Mouse (Mus musculus) CH12.LX (cell line): ENCODE measurements around the gene Ddx46. TPM values are rescaled to one million over a fixed set of nuclear protein-coding genes. Genes with fewer than 3 reads are reported as not detected.

Source experiments
- DNase-seq: peaks from one replicate; pipeline ENCODE4 v3.0.0-alpha.2; 2013; ENCODE audit errors: extremely low read depth
- H3K27ac ChIP-seq: 2 replicates; pipeline ENCODE4 v1.5.1; 2012; ENCODE audit warnings: low read depth, mild to moderate bottlenecking, control low read depth, moderate library complexity; ENCODE audit not compliant: insufficient read depth
- H3K27me3 ChIP-seq: replicated peaks from 2 replicates; pipeline ENCODE3; 2012; ENCODE audit warnings: inconsistent platforms
- H3K36me3 ChIP-seq, 2 experiments: replicated peaks in 1 of 2; 2 replicates each; pipeline versions ENCODE3 to v1.6.1; 2012; ENCODE audit warnings: inconsistent platforms in 1 of 2, low read length in 1 of 2, mild to moderate bottlenecking in 1 of 2, mixed read lengths in 1 of 2, moderate library complexity in 1 of 2; ENCODE audit not compliant: control insufficient read depth in 1 of 2, insufficient read depth in 1 of 2
- H3K4me1 ChIP-seq, 2 experiments: 2 replicates each; pipeline ENCODE4 v1.6.1; 2012; ENCODE audit warnings: inconsistent platforms in 1 of 2, moderate library complexity in 1 of 2; ENCODE audit not compliant: insufficient read depth in 2 of 2, control insufficient read depth in 1 of 2
- H3K4me2 ChIP-seq: 2 replicates; pipeline ENCODE4 v1.6.1; 2012; ENCODE audit warnings: low read depth, mild to moderate bottlenecking, control low read depth; ENCODE audit not compliant: poor library complexity, insufficient read depth, severe bottlenecking
- H3K4me3 ChIP-seq, 3 experiments: fragments of 150-350 bp in 1 of 3; sonication (generic) in 1 of 3; replicated peaks in 1 of 3; 2 replicates each; pipeline versions ENCODE3 to v1.5.1; 2011 to 2012; ENCODE audit warnings: low read depth in 2 of 3, low read length in 2 of 3, mild to moderate bottlenecking in 2 of 3, moderate library complexity in 2 of 3, control low read depth in 1 of 3, improper control_type of control experiment in 1 of 3, inconsistent platforms in 1 of 3, mixed read lengths in 1 of 3; ENCODE audit not compliant: poor library complexity in 1 of 3
- H3K79me2 ChIP-seq: replicated peaks from 2 replicates; pipeline ENCODE4 v1.6.1; 2012; ENCODE audit warnings: mild to moderate bottlenecking, moderate library complexity; ENCODE audit not compliant: control insufficient read depth, poor library complexity, insufficient read depth, severe bottlenecking; ENCODE audit errors: extremely low read depth
- H3K9ac ChIP-seq: 2 replicates; pipeline ENCODE4 v1.6.1; 2012; ENCODE audit warnings: low read depth, mild to moderate bottlenecking, control low read depth, moderate library complexity; ENCODE audit not compliant: insufficient read depth
- H3K9me3 ChIP-seq: replicated peaks from 2 replicates; pipeline ENCODE3; 2012; ENCODE audit warnings: low read length, inconsistent platforms, mixed read lengths
- BHLHE40 ChIP-seq: IDR thresholded peaks from 2 replicates; pipeline ENCODE4 v1.6.1; 2011; ENCODE audit warnings: mild to moderate bottlenecking, low read depth, low read length, improper control_type of control experiment
- CHD1 ChIP-seq: IDR thresholded peaks from 2 replicates; pipeline ENCODE4 v1.6.1; 2012; ENCODE audit warnings: low read depth, low read length, improper control_type of control experiment, inconsistent platforms
- CTCF ChIP-seq, 2 experiments: IDR thresholded peaks in 1 of 2; conservative IDR thresholded peaks in 1 of 2; 2 replicates each; pipeline ENCODE4 v1.5.1; 2011 to 2012; ENCODE audit warnings: low read depth in 2 of 2, low read length in 2 of 2, improper control_type of control experiment in 1 of 2, inconsistent platforms in 1 of 2, mild to moderate bottlenecking in 1 of 2, moderate library complexity in 1 of 2
- EP300 ChIP-seq: IDR thresholded peaks from 2 replicates; pipeline ENCODE4 v1.6.1; 2011; ENCODE audit warnings: low read length, improper control_type of control experiment
- ETS1 ChIP-seq: conservative IDR thresholded peaks from 2 replicates; pipeline ENCODE4 v1.6.1; 2012; ENCODE audit warnings: low read depth, mild to moderate bottlenecking, inconsistent platforms, low read length, improper control_type of control experiment, moderate library complexity
- GABPA ChIP-seq: IDR thresholded peaks from 2 replicates; pipeline ENCODE4 v1.6.1; 2012; ENCODE audit warnings: low read depth, low read length, improper control_type of control experiment, inconsistent platforms; ENCODE audit not compliant: insufficient replicate concordance
- IRF4 ChIP-seq: IDR thresholded peaks from 2 replicates; pipeline ENCODE4 v1.6.1; 2014; ENCODE audit warnings: low read depth, mild to moderate bottlenecking, inconsistent platforms, low read length, improper control_type of control experiment
- JUND ChIP-seq: conservative IDR thresholded peaks from 2 replicates; pipeline ENCODE4 v1.6.1; 2011; ENCODE audit warnings: low read depth, low read length, improper control_type of control experiment
- MAFK ChIP-seq: IDR thresholded peaks from 2 replicates; pipeline ENCODE4 v1.6.1; 2011; ENCODE audit warnings: low read length, improper control_type of control experiment; ENCODE audit not compliant: insufficient replicate concordance
- MAX ChIP-seq: IDR thresholded peaks from 2 replicates; pipeline ENCODE4 v1.6.1; 2011; ENCODE audit warnings: low read length, improper control_type of control experiment
- MAZ ChIP-seq: IDR thresholded peaks from 2 replicates; pipeline ENCODE4 v1.6.1; 2012; ENCODE audit warnings: low read depth, mild to moderate bottlenecking, inconsistent platforms, low read length, improper control_type of control experiment, moderate library complexity
- MEF2A ChIP-seq: IDR thresholded peaks from 2 replicates; pipeline ENCODE4 v1.6.1; 2014; ENCODE audit warnings: low read depth, mild to moderate bottlenecking, inconsistent platforms, low read length, improper control_type of control experiment, borderline replicate concordance
- MXI1 ChIP-seq: IDR thresholded peaks from 2 replicates; pipeline ENCODE4 v1.6.1; 2011; ENCODE audit warnings: mild to moderate bottlenecking, low read depth, low read length, improper control_type of control experiment
- MYC ChIP-seq: IDR thresholded peaks from 2 replicates; pipeline ENCODE4 v1.6.1; 2011; ENCODE audit warnings: low read depth, mild to moderate bottlenecking, improper control_type of control experiment, low read length
- NRF1 ChIP-seq: IDR thresholded peaks from 2 replicates; pipeline ENCODE4 v1.6.1; 2014; ENCODE audit warnings: low read depth, mild to moderate bottlenecking, inconsistent platforms, low read length, improper control_type of control experiment, moderate library complexity
- POLR2A ChIP-seq: IDR thresholded peaks from 2 replicates; pipeline ENCODE4 v1.6.1; 2011; ENCODE audit warnings: low read depth, mild to moderate bottlenecking, improper control_type of control experiment, low read length
- POLR2AphosphoS2 ChIP-seq: IDR thresholded peaks from 2 replicates; pipeline ENCODE4 v1.6.1; 2011; ENCODE audit warnings: low read depth, low read length, improper control_type of control experiment
- RAD21 ChIP-seq: IDR thresholded peaks from 2 replicates; pipeline ENCODE4 v1.6.1; 2011; ENCODE audit warnings: low read depth, mild to moderate bottlenecking, low read length, improper control_type of control experiment, moderate library complexity
- RCOR1 ChIP-seq: conservative IDR thresholded peaks from 2 replicates; pipeline ENCODE4 v1.6.1; 2012; ENCODE audit warnings: low read depth, mild to moderate bottlenecking, inconsistent platforms, low read length, improper control_type of control experiment
- SIN3A ChIP-seq: IDR thresholded peaks from 2 replicates; pipeline ENCODE4 v1.6.1; 2012; ENCODE audit warnings: low read length, improper control_type of control experiment, inconsistent platforms
- SMC3 ChIP-seq: IDR thresholded peaks from 2 replicates; pipeline ENCODE4 v1.6.1; 2011; ENCODE audit warnings: low read depth, low read length, improper control_type of control experiment
- TBP ChIP-seq: conservative IDR thresholded peaks from 2 replicates; pipeline ENCODE4 v1.6.1; 2011; ENCODE audit warnings: low read depth, low read length, improper control_type of control experiment
- TCF12 ChIP-seq: IDR thresholded peaks from 2 replicates; pipeline ENCODE4 v1.6.1; 2014; ENCODE audit warnings: low read depth, mild to moderate bottlenecking, inconsistent platforms, low read length, improper control_type of control experiment
- UBTF ChIP-seq: IDR thresholded peaks from 2 replicates; pipeline ENCODE4 v1.6.1; 2012; ENCODE audit warnings: low read depth, mild to moderate bottlenecking, inconsistent platforms, low read length, improper control_type of control experiment, moderate library complexity
- USF1 ChIP-seq: IDR thresholded peaks from 2 replicates; pipeline ENCODE4 v1.6.1; 2014; ENCODE audit warnings: low read depth, mild to moderate bottlenecking, inconsistent platforms, low read length, improper control_type of control experiment
- USF2 ChIP-seq: conservative IDR thresholded peaks from 2 replicates; pipeline ENCODE4 v1.6.1; 2011; ENCODE audit warnings: low read depth, low read length, improper control_type of control experiment
- ZKSCAN1 ChIP-seq: IDR thresholded peaks from 2 replicates; pipeline ENCODE4 v1.6.1; 2012; ENCODE audit warnings: low read depth, inconsistent platforms, low read length, improper control_type of control experiment, borderline replicate concordance
- dilution Hi-C: fragments of 300-500 bp; cut with MboI; formaldehyde crosslinking; loops from 2 replicates; pipeline ENCODE4 v1.14.3; 2020; ENCODE audit warnings: low sequenced_read_pairs; ENCODE audit not compliant: extremely low pct_unique_long_range_greater_than_20kb, extremely low pct_ligation_motif_present
- in situ Hi-C: fragments of 300-500 bp; cut with MboI; formaldehyde crosslinking; loops from 3 replicates; pipeline ENCODE4 v1.14.3; 2019; ENCODE audit warnings: low sequenced_read_pairs, low pct_ligation_motif_present, low pct_unique_long_range_greater_than_20kb, mixed read lengths
- polyA plus RNA-seq: library from polyadenylated mRNA; unstranded; fragments of >175 nt; gene quantifications from 2 replicates; pipeline ENCODE4 v1.2.1, GENCODE M21; 2012; ENCODE audit warnings: low read depth; ENCODE audit not compliant: insufficient read length
- total RNA-seq, 2 experiments: library from RNA; depleted of rRNA; stranded (reverse); fragments of 300-350 nt in 1 of 2; fragments of >200 nt in 1 of 2; gene quantifications; 2 replicates each; pipeline ENCODE4 v1.2.3; 2012 to 2014

Ddx46 gene
- total and polyA plus RNA-seq, 3 experiments, result 35.4 to 103 (median 36.1) TPM

DNA sequence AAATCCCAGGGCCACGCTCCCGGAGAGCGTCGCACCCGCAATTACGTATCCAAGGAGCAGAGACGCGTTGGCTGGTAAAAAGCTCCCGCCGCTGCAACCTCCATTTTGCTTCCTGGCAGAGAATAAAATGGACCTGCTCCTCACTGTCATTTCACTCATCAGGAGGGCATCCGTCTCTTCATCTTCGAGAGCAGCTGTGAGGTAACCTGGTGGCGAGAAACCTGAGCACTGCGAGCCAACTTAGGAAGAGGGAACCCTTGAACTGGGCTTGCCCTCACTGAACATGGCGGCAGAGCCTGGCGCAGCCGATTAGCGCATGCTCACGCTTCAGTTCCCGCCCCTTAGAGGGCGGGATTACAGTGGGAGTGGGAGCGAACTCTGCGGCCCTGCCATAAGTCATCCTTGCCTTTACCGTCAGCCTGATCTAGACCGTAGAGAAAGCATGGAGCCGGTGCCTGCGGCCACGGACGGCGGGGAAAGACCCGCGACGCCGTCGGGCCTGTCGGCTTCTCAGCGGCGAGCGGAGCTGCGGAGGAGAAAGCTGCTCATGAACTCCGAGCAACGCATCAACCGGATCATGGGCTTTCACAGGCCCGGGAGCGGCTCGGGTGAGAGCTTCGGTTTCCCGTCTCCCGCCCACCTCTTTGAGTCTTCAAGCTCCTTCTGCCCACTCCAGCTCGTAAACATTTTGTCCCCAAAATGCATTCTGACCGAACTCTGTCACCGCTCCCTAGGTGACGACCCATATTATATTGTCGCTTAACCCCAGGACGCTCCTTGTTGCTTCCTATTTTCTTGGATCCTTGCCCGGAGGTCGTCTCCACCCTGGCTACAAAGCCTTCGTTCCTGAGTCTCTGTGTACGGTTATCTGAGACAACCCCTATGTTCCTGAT, 11.9 kb upstream of the Ddx46 start, which contains the start of gene Caml (continued):
- TF ChIP-seq TCF12 (peak; percentile 78), USF1 (no peak), NRF1 (peak; percentile 94), BHLHE40 (no peak; the same call in 1 of the 2 replicates), POLR2AphosphoS2 (peak; percentile 69; the same call in 1 of the 2 replicates), USF2 (no peak), ETS1 (no peak), UBTF (no peak), MXI1 (peak; percentile 70), RAD21 (no peak), SMC3 (no peak), SIN3A (peak; percentile 75), JUND (no peak), MYC (peak; percentile 80), EP300 (no peak), MAFK (no peak), TBP (peak; percentile 72), ZKSCAN1 (no peak), MAX (peak; percentile 66; the same call in 1 of the 2 replicates)
- TF ChIP-seq, all 38 proteins: peak for 19

DNA sequence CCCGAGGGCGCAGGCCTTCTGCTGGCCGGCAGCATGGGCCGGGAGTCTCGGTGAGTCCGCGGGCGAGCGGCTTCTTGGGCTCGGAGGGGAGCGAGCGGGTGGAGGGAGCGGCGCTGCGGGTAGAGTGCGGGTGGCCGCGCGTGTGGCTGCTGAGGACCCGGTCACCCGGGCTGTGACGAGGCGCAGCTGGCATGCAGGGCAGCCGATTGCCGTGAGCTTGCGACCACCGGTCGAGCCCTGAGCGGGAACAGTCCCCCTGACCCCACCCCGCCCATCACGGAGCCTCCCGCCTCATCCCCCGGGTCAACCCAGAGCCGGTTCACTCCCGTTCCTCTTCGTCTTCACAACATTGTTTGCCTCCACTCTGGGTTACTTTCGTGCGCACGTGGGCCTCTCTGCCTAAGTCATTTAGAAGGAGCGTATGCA, 332 bp downstream of the Ddx46 start:
- H3K4me2 ChIP-seq, result peak overlapping the region; percentile 95; the same call in 1 of the 2 replicates
- dilution Hi-C loops, result no loop called here
- in situ Hi-C loops, result no loop called here
- no peaks in the 10 kb centered on the region for H3K9me3 ChIP-seq
- peaks cover 33% of the 10 kb centered on the region for H3K79me2 ChIP-seq
- peak overlapping the region; percentile 88 for H3K9ac ChIP-seq
- H3K27me3 ChIP-seq, result no peaks in the 10 kb centered on the region
- no peak overlapping the region for H3K27ac ChIP-seq
- no peak for DNase-seq
- H3K4me3 ChIP-seq, result peak overlapping the region; percentile 95 to 98 (median 96)
- H3K4me1 ChIP-seq, result peaks cover 6 to 23% of the 10 kb centered on the region in 2 experiments; a peak in 3 of 4 replicates
- TF ChIP-seq CHD1, result 0 out of 2 replicates have a peak, but pooled peaks have one; percentile 37
- no peak for TF ChIP-seq GABPA
- TF ChIP-seq MEF2A, result no peak
- TF ChIP-seq UBTF, result 0 out of 2 replicates have a peak, but pooled peaks have one; percentile 57
- TF ChIP-seq POLR2A, result no peak
- no peak for TF ChIP-seq RCOR1
- TF ChIP-seq CTCF (conservative IDR thresholded peaks at IDR 0.05 in 1 of 2, IDR thresholded peaks at IDR 0.05 in 1 of 2; ENCODE audit: low read depth in 2 of 2, low read length in 2 of 2), result no peak
- 0 out of 2 replicates have a peak, but pooled peaks have one; percentile 34 for TF ChIP-seq MAZ
- TF ChIP-seq MXI1, result 0 out of 2 replicates have a peak, but pooled peaks have one; percentile 2
- TF ChIP-seq IRF4, result no peak
- TF ChIP-seq SIN3A, result peak; percentile 28
- TF ChIP-seq JUND, result no peak
- H3K36me3 ChIP-seq, result peaks cover 19 to 63% of the 10 kb centered on the region in 2 experiments
